Mouse (Mus musculus): ENCODE results near the gene Ccdc88c. TPM values are rescaled to one million over a fixed set of nuclear protein-coding genes. Genes with fewer than 3 reads are reported as not detected.
A peak's percentile ranks its signal among the peaks of the same experiment; 100 is the strongest.
"Not testable (repeated sequence)": the region's sequence is repeated elsewhere in the genome, so short reads cannot be mapped to it uniquely, and the experiment has no call there.

The Ccdc88c gene
- total RNA-seq, 2 experiments from 2014 or later: 1.9 to 2.2 TPM

GRCm38 (mm10) chr12:101017971-101018371 is 10.9 kb downstream of the Ccdc88c start:
- peak in 1 of 2 experiments; percentile 43 for DNase-seq

- no peak for DNase-seq
Measured at GRCm38 (mm10) chr12:101016412-101016928, 12.4 kb downstream of the Ccdc88c start.

GRCm38 (mm10) chr12:101015926-101016325 is 12.9 kb downstream of the Ccdc88c start:
- DNase-seq: peak in 1 of 2 experiments; percentile 33

- no peak for DNase-seq
Measured at GRCm38 (mm10) chr12:101015165-101015560, 13.7 kb downstream of the Ccdc88c start.

- DNase-seq: no peak
Measured at GRCm38 (mm10) chr12:101014549-101015164, 14.2 kb downstream of the Ccdc88c start.

GRCm38 (mm10) chr12:101013668-101014067 is 15.2 kb downstream of the Ccdc88c start:
- not testable (repeated sequence) for DNase-seq

- DNase-seq: no peak
Measured at GRCm38 (mm10) chr12:101013078-101013665, 15.7 kb downstream of the Ccdc88c start.

GRCm38 (mm10) chr12:101012197-101013077 is 16.4 kb downstream of the Ccdc88c start:
- peak; percentile 15 to 31 for DNase-seq

- no peak for DNase-seq
Measured at GRCm38 (mm10) chr12:101011017-101011416, 17.8 kb downstream of the Ccdc88c start.

- no peak for DNase-seq
Measured at GRCm38 (mm10) chr12:101010148-101010920, 18.5 kb downstream of the Ccdc88c start.

GRCm38 (mm10) chr12:101009225-101009624 is 19.6 kb downstream of the Ccdc88c start:
- DNase-seq: no peak

GRCm38 (mm10) chr12:101008648-101009047 is 20.2 kb downstream of the Ccdc88c start:
- DNase-seq: no peak

GRCm38 (mm10) chr12:101007968-101008481 is 20.8 kb downstream of the Ccdc88c start:
- no peak for DNase-seq

- no peak for DNase-seq
Measured at GRCm38 (mm10) chr12:101007427-101007826, 21.4 kb downstream of the Ccdc88c start.

GRCm38 (mm10) chr12:101005665-101006420 is 23.0 kb downstream of the Ccdc88c start:
- DNase-seq: no peak

- DNase-seq: no peak
Measured at GRCm38 (mm10) chr12:101004982-101005381, 23.9 kb downstream of the Ccdc88c start.

- DNase-seq: no peak
Measured at GRCm38 (mm10) chr12:101002801-101003513, 25.9 kb downstream of the Ccdc88c start.

GRCm38 (mm10) chr12:100999061-100999954 is 29.5 kb downstream of the Ccdc88c start:
- DNase-seq: no peak

- no peak for DNase-seq
Measured at GRCm38 (mm10) chr12:100998564-100998962, 30.3 kb downstream of the Ccdc88c start.

Data from adrenal gland, postnatal 36 days (tissue).